Mouse (Mus musculus) ovary, postnatal 14 days (tissue): ENCODE data around the gene Col4a4.

ENCODE experiments used
- DNase-seq: peaks from one replicate; pipeline ENCODE4 v3.0.0; 2022; ENCODE audit warnings: low spot score

The Col4a4 gene

GRCm38 (mm10) chr1:82586713-82587399 is at the start of gene Col4a4, which contains the start of gene Col4a3:
Gene Col4a4 (minus strand): TSS chr1:82586849.
Gene Col4a3 (plus strand): TSS chr1:82586921.
- DNase-seq = peak; percentile 34

- DNase-seq = no peak
Measured at GRCm38 (mm10) chr1:82636321-82636720, 49.7 kb upstream of the Col4a4 start.

- DNase-seq = no peak
Measured at GRCm38 (mm10) chr1:82635254-82635620, 48.6 kb upstream of the Col4a4 start.

GRCm38 (mm10) chr1:82634545-82635253 is 48.0 kb upstream of the Col4a4 start:
- DNase-seq = peak; percentile 51

DNA sequence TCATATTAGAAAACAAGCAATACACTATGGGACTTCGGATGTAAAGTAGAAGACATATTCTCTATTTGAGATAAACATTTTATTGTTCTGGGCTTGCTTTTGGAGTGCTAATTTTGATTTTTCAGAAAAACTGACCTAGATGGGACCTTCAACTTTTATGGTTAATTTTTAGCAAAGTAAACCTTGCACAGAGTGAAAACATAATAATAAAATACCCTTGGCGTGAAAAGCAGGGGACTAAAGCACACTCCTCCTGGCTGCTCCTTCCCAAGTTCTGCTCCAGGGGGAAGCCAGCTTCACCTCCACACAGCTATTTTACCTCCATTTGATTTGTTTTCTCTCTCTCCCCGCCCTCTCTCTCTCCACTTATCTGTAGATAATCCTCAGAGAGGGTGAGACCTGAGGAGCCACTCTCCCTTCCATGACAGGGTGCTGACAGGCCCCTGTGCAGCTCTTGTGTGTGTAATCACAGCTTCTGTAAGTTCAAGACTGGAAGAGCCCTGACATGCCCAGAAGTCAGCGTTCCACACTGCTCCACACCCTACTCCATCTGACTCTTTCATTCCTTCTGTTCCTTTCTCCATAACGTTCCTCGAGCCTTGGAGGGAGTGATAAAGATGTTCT is 44.6 kb upstream of the Col4a4 start:
- no peak for DNase-seq

DNA sequence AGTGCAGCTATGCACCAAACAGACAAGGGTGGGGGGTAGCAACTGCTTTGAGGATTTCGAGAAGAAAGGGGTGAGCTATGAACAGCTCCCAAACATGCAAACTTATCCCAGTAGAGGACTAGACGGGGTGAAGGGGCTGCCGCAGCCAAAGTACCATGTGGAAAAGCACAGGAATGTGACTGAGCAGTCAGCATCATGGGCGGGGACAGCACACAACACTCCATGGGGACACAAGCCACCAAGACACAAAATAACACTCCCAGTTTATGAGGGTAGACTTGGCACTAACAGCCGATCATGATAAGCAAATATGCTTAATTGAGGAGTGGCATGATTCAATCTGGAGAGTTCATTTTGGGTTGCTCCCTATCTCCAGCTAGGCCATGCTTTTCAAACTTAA is 42.8 kb upstream of the Col4a4 start:
- DNase-seq = no peak

DNA sequence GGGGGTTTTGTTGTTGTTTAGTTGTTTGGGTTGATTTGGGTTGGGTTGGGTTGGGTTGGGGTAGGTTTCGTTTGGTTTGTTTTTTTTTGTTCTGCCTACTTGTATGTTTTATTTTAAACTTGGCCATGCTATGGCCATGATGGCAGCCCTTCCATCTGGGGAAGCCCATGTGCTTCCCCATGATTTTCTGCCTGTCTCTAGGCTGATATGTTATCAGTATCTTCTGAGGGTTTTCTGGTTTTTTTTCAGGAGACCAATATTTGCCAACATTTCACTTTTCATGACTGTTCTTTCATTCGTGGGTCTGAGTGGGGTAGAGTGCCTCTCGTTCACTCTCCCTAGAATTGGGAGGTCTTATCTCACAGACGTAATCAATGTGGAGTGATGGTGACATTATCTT is 41.0 kb upstream of the Col4a4 start:
- DNase-seq = no peak

- no peak for DNase-seq
Measured at GRCm38 (mm10) chr1:82625474-82625873, 38.8 kb upstream of the Col4a4 start.

DNA sequence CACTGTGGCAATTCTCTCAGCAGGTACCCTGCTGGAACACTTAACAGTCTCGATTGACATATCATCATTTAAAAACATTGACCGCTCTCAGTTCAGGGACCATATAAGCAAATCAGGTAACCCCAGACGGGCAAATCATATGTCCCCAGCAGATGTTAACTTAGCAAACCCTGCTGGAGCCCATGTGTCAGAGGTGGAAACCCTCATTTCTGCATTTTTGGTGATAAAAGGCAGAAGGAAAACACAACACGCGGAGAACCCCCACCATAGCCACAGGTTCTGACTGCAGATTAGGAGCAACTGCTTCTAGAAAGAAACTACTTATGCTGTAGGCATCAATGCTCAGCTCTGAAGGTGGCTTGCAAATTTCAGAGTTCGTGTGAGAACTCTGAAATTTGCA is 38.3 kb upstream of the Col4a4 start:
- no peak for DNase-seq

DNA sequence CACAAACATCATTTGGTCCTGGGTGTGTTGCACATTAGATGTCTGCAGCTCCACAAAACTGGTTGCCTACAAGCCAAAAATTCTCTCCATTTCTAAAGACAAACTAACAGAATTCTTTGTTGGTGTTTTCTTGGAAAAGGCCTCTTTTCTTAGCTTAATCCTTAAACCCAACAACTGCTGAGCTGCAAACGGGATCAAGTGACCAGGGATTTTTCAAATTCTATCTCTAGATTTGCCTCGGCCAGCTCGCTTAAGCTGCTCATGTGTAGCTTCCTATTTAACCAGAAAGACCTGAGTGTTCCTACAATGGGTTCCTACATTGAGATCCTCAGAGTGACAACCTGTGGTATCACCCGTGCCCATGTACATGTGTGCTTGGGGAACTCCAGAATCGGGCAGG is 33.3 kb upstream of the Col4a4 start:
- no peak for DNase-seq

GRCm38 (mm10) chr1:82618592-82618991 is 31.9 kb upstream of the Col4a4 start:
- DNase-seq = no peak

- no peak for DNase-seq
Measured at GRCm38 (mm10) chr1:82618001-82618400, 31.4 kb upstream of the Col4a4 start.

- DNase-seq = no peak
Measured at GRCm38 (mm10) chr1:82612061-82612660, 25.5 kb upstream of the Col4a4 start.

DNA sequence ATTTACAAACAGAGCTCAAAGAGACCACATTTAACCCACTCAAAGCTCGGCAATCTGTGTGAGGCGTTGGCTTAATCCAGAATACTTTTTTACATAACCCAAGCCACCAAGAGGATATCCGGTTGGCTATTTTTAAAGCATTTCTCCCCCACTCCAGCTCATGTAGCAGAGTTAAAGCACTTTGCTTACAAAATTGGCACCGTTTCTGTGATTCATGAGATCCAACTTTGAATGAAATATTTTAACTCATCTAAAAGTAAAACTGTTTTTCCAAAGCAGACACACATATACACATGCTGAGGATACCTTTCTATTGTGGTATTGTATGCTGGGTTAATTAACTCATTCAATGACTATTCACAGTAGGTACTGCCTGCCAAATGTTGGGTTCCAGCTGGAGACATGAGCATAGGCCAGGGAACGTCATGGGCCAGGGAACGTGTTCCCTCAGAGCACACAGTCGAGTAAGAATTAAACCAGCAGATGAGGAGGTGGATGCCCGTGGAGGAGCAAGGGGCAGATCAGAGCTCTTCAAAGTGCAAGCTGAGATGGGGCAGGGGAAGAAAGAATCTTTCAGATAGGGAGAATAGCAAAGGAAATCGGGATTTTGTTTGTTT is 22.1 kb upstream of the Col4a4 start:
- no peak for DNase-seq

- DNase-seq = no peak
Measured at GRCm38 (mm10) chr1:82605856-82606255, 19.2 kb upstream of the Col4a4 start.

GRCm38 (mm10) chr1:82605347-82605746 is 18.7 kb upstream of the Col4a4 start:
- DNase-seq = no peak

DNA sequence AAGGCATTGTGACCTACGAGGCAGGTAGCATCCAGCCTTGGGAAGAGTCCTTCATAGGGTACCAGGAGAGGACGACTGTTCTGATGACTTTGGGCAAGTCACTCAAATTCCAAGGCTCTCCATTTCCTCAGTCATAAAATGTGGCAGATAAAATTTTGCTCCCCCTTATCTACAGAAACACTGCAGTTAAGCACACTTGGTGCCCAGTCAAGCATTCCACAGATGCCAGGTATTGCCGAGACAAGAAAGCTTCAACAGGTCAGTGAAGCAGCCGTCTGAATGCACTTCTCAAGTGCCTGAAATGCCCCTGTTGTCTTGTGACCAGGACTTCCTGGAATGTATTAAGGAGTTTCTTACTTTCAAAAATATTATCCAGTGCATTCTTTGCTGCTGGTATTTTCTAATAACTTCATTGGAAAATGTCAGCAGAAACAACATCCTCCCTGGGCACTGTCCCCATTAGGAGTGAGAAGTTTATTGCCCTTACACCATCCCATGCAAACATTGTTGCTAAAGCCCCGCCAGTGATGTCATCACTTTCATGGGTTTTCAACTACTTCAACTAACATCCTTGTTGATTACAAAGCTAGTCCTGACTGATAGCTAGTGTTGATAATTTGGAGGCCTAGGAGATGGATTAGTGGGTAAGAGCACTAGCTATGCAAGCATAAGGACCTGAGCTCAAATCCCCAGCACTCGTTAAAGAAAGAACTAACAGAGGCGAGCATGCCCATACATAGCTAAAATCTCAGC is 16.7 kb upstream of the Col4a4 start:
- no peak for DNase-seq

GRCm38 (mm10) chr1:82596864-82597596 is 10.4 kb upstream of the Col4a4 start:
- DNase-seq = peak; percentile 46

DNA sequence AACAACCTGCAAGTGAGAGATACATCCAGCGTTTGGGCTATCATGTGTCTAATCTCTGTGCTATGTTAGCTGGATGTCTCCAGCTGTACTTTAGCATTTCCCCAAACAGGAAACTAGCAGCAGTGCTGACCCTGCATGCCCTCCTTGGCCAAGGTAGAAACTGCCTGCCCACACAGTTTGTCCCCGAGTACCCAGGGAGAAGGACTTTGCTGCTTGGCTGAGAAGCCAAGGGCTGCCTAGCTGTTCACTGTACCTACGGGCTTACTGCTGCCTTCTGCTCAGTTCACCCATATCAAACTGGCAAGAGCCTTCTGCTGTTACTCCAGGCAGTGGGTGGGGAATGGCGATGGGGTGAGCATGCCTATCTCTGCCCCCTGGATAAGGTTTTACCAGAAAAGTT is 3.6 kb upstream of the Col4a4 start:
- no peak for DNase-seq

DNA sequence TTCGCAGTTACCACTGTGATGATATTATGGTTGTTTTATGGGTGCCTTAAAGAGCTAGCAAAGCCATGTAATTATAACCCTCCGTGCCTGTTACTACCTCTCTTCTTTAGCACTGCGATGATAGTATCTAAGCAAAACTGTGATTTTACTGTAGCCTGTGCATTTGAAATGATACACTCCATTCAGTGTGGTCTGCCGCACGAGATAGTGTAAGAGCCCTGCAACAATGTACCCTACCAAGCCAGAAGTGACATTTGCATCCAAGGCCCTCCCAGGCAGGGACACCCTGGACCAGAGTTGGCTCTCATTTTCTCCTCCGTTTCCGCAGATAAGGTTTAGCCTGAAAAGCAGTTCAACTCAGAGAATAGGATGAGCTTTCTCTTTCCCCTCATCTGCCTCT is 668 bp downstream of the Col4a4 start:
- DNase-seq = no peak

- peak; percentile 3 for DNase-seq
Measured at GRCm38 (mm10) chr1:82578320-82578719, 8.3 kb downstream of the Col4a4 start.
